Mouse (Mus musculus) ES-Bruce4 (cell line): ENCODE data around the gene Dlgap1.

ENCODE experiments used
- EP300 ChIP-seq: IDR thresholded peaks from 2 replicates; pipeline ENCODE4 v1.6.1; 2011; ENCODE audit warnings: low read depth, low read length; ENCODE audit not compliant: insufficient read depth
- POLR2A ChIP-seq: IDR thresholded peaks from one replicate; pipeline ENCODE4 v1.8.1; 2011; ENCODE audit warnings: low read length; ENCODE audit not compliant: insufficient read depth

DNA sequence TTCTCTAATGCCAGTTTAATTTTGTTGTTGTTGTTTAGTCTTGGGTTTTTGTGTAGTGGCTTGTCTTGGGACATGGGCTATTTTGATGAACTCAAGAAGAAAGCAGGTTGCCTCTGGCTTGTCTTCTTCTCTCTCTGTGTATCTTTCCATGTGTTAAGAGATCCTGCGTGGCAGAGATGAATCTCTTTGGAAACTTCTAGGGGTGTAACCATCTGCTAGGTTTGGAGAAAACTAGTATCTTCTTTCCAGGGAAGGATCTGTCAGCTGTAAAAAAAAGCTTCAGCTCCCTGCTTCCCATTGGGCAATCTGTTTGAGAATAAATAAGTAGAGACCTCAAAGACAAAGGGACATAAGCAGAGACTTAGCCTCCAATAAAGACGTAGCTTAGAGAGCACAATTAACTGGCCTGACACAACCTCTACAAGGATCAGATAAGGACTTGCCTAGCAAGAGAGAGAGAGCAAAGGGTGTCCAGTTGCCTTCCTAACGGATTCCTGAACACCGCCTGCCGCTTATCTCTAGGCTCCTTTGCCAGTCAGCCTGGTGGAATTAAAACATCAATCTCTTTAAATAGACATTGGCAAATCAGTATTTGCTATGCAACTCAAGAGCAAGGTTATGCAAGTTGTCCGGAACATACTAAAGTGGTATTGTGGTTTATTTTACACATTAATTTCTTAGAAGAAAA, 13.5 kb downstream of the Dlgap1 start:
- TF ChIP-seq POLR2A, result no peak
- no peak for TF ChIP-seq EP300
